Mouse (Mus musculus) urinary bladder, postnatal 25 days (tissue): Measurements from ENCODE around the gene Mtfr2.

ENCODE experiments used
- DNase-seq: peaks from one replicate; pipeline ENCODE4 v3.0.0; 2022; ENCODE audit warnings: low spot score

The Mtfr2 gene

GRCm38 (mm10) chr10:20379071-20379735 is 31.6 kb downstream of the Mtfr2 start:
- no peak for DNase-seq

GRCm38 (mm10) chr10:20380798-20381197 is 33.2 kb downstream of the Mtfr2 start:
- DNase-seq, result no peak

- no peak for DNase-seq
Observed at GRCm38 (mm10) chr10:20381352-20381751, 33.8 kb downstream of the Mtfr2 start.

- no peak for DNase-seq
Observed at GRCm38 (mm10) chr10:20382807-20383419, 35.3 kb downstream of the Mtfr2 start.

- DNase-seq, result no peak
Observed at GRCm38 (mm10) chr10:20390568-20390967, 43.0 kb downstream of the Mtfr2 start.

GRCm38 (mm10) chr10:20394815-20395214 is 47.2 kb downstream of the Mtfr2 start:
- DNase-seq, result no peak

GRCm38 (mm10) chr10:20395778-20396177 is 48.2 kb downstream of the Mtfr2 start:
- DNase-seq, result no peak

- DNase-seq, result no peak
Observed at GRCm38 (mm10) chr10:20398224-20398623, 50.7 kb downstream of the Mtfr2 start.

GRCm38 (mm10) chr10:20398641-20399390 is 51.2 kb downstream of the Mtfr2 start:
- DNase-seq, result no peak

- DNase-seq, result no peak
Observed at GRCm38 (mm10) chr10:20400406-20400805, 52.8 kb downstream of the Mtfr2 start.

- no peak for DNase-seq
Observed at GRCm38 (mm10) chr10:20402941-20403340, 55.4 kb downstream of the Mtfr2 start.

- DNase-seq, result peak; percentile 15
Observed at GRCm38 (mm10) chr10:20405471-20405870, 57.9 kb downstream of the Mtfr2 start.

GRCm38 (mm10) chr10:20408336-20408735 is 60.8 kb downstream of the Mtfr2 start:
- no peak for DNase-seq

GRCm38 (mm10) chr10:20409181-20409580 is 61.6 kb downstream of the Mtfr2 start:
- DNase-seq, result no peak
